Mouse (Mus musculus): ENCODE measurements around the gene Ggt5. TPM values are rescaled to one million over a fixed set of nuclear protein-coding genes. Genes with fewer than 3 reads are reported as not detected.
"Not testable (repeated sequence)": the region's sequence is repeated elsewhere in the genome, so short reads cannot be mapped to it uniquely, and the experiment has no call there.

Gene Ggt5
- total and polyA plus RNA-seq, 3 experiments = 3.8 to 41.9 (median 7.9) TPM

GRCm38 (mm10) chr10:75565436-75565835 lies 23.7 kb upstream of the Ggt5 start:
- intact Hi-C loops (cut with DNase I) = no loop called here
- Histone ChIP-seq H3K27ac (no peak overlapping the region), H3K36me3 (ENCODE audit: control insufficient read depth, insufficient read depth, low read length) (no peaks in the 10 kb centered on the region), H3K79me2 (replicated peaks; ENCODE audit: control insufficient read depth, insufficient read depth, low read length) (no peaks in the 10 kb centered on the region; the same call in 1 of the 2 replicates), H3K9ac (ENCODE audit: low read depth, low read length) (no peak overlapping the region), H3K27me3 (ENCODE audit: control insufficient read depth, insufficient read depth, low read length) (no peaks in the 10 kb centered on the region), H3K4me3 (no peak overlapping the region), H3K4me1 (ENCODE audit: control insufficient read depth, insufficient read depth, low read length) (peaks cover under 1% of the 10 kb centered on the region; the same call in 1 of the 2 replicates)
- WGBS = 49% methylated on average over 6 of the region's 6 CpGs
- TF ChIP-seq POLR2A (IDR thresholded peaks at IDR 0.05; ENCODE audit: insufficient read depth, low read depth, low read length) = no peak
- TF ChIP-seq EP300 (IDR thresholded peaks at IDR 0.05; ENCODE audit: insufficient read depth, low read depth, low read length) = no peak
- no peak for TF ChIP-seq CTCF (IDR thresholded peaks at IDR 0.05)
- DNase-seq = peak in 1 of 2 experiments; percentile 35

GRCm38 (mm10) chr10:75565906-75566305 lies 23.2 kb upstream of the Ggt5 start:
- no peak overlapping the region for H3K4me3 ChIP-seq
- no peaks in the 10 kb centered on the region for H3K36me3 ChIP-seq (ENCODE audit: control insufficient read depth, insufficient read depth, low read length)
- intact Hi-C loops (cut with DNase I) = no loop called here
- WGBS = 79% methylated on average over 7 of the region's 7 CpGs
- no peaks in the 10 kb centered on the region; the same call in 1 of the 2 replicates for H3K79me2 ChIP-seq (replicated peaks; ENCODE audit: control insufficient read depth, insufficient read depth, low read length)
- TF ChIP-seq EP300 (IDR thresholded peaks at IDR 0.05; ENCODE audit: insufficient read depth, low read depth, low read length) (no peak), POLR2A (IDR thresholded peaks at IDR 0.05; ENCODE audit: insufficient read depth, low read depth, low read length) (no peak), CTCF (IDR thresholded peaks at IDR 0.05) (no peak)
- DNase-seq = no peak
- no peak overlapping the region for H3K27ac ChIP-seq
- H3K9ac ChIP-seq (ENCODE audit: low read depth, low read length) = no peak overlapping the region
- H3K4me1 ChIP-seq (ENCODE audit: control insufficient read depth, insufficient read depth, low read length) = no peaks in the 10 kb centered on the region
- H3K27me3 ChIP-seq (ENCODE audit: control insufficient read depth, insufficient read depth, low read length) = no peaks in the 10 kb centered on the region

GRCm38 (mm10) chr10:75566321-75566720 lies 22.8 kb upstream of the Ggt5 start:
- Histone ChIP-seq H3K79me2 (replicated peaks; ENCODE audit: control insufficient read depth, insufficient read depth, low read length) (no peaks in the 10 kb centered on the region; the same call in 1 of the 2 replicates), H3K27me3 (ENCODE audit: control insufficient read depth, insufficient read depth, low read length) (no peaks in the 10 kb centered on the region), H3K36me3 (ENCODE audit: control insufficient read depth, insufficient read depth, low read length) (no peaks in the 10 kb centered on the region), H3K4me3 (no peak overlapping the region), H3K9ac (ENCODE audit: low read depth, low read length) (no peak overlapping the region), H3K27ac (no peak overlapping the region), H3K4me1 (ENCODE audit: control insufficient read depth, insufficient read depth, low read length) (no peaks in the 10 kb centered on the region)
- no peak for DNase-seq
- intact Hi-C loops (cut with DNase I) = no loop called here
- TF ChIP-seq EP300 (IDR thresholded peaks at IDR 0.05; ENCODE audit: insufficient read depth, low read depth, low read length) (no peak), CTCF (IDR thresholded peaks at IDR 0.05) (no peak), POLR2A (IDR thresholded peaks at IDR 0.05; ENCODE audit: insufficient read depth, low read depth, low read length) (no peak)
- WGBS = 86% methylated on average over 5 of the region's 5 CpGs

- intact Hi-C loops (cut with DNase I); H3K27ac ChIP-seq; DNase-seq; H3K27me3 ChIP-seq (ENCODE audit: control insufficient read depth, insufficient read depth, low read length); H3K4me3 ChIP-seq; H3K9ac ChIP-seq (ENCODE audit: low read depth, low read length); H3K4me1 ChIP-seq (ENCODE audit: control insufficient read depth, insufficient read depth, low read length); H3K79me2 ChIP-seq (replicated peaks; ENCODE audit: control insufficient read depth, insufficient read depth, low read length); H3K36me3 ChIP-seq (ENCODE audit: control insufficient read depth, insufficient read depth, low read length): not testable (repeated sequence)
- 90% methylated on average over 2 of the region's 2 CpGs for WGBS
Measured at GRCm38 (mm10) chr10:75566765-75567164, 22.4 kb upstream of the Ggt5 start.

- no peak overlapping the region for H3K9ac ChIP-seq (ENCODE audit: low read depth, low read length)
- TF ChIP-seq POLR2A (IDR thresholded peaks at IDR 0.05; ENCODE audit: insufficient read depth, low read depth, low read length) (no peak), CTCF (IDR thresholded peaks at IDR 0.05) (no peak), EP300 (IDR thresholded peaks at IDR 0.05; ENCODE audit: insufficient read depth, low read depth, low read length) (no peak)
- no peak overlapping the region for H3K4me3 ChIP-seq
- no peaks in the 10 kb centered on the region for H3K4me1 ChIP-seq (ENCODE audit: control insufficient read depth, insufficient read depth, low read length)
- intact Hi-C loops (cut with DNase I) = no loop called here
- no peak for DNase-seq
- no peaks in the 10 kb centered on the region for H3K36me3 ChIP-seq (ENCODE audit: control insufficient read depth, insufficient read depth, low read length)
- WGBS = 33% methylated on average over 5 of the region's 5 CpGs
- no peak overlapping the region for H3K27ac ChIP-seq
- no peaks in the 10 kb centered on the region; the same call in 1 of the 2 replicates for H3K79me2 ChIP-seq (replicated peaks; ENCODE audit: control insufficient read depth, insufficient read depth, low read length)
- no peaks in the 10 kb centered on the region for H3K27me3 ChIP-seq (ENCODE audit: control insufficient read depth, insufficient read depth, low read length)
Measured at GRCm38 (mm10) chr10:75568029-75568428, 21.1 kb upstream of the Ggt5 start.

- no peak for DNase-seq
- WGBS = 19% methylated on average over 11 of the region's 11 CpGs
- Histone ChIP-seq H3K4me1 (ENCODE audit: control insufficient read depth, insufficient read depth, low read length) (no peaks in the 10 kb centered on the region), H3K9ac (ENCODE audit: low read depth, low read length) (no peak overlapping the region), H3K4me3 (no peak overlapping the region), H3K27ac (no peak overlapping the region), H3K79me2 (replicated peaks; ENCODE audit: control insufficient read depth, insufficient read depth, low read length) (no peaks in the 10 kb centered on the region; the same call in 1 of the 2 replicates), H3K36me3 (ENCODE audit: control insufficient read depth, insufficient read depth, low read length) (no peaks in the 10 kb centered on the region), H3K27me3 (ENCODE audit: control insufficient read depth, insufficient read depth, low read length) (no peaks in the 10 kb centered on the region)
- TF ChIP-seq CTCF (IDR thresholded peaks at IDR 0.05) (no peak), POLR2A (IDR thresholded peaks at IDR 0.05; ENCODE audit: insufficient read depth, low read depth, low read length) (no peak), EP300 (IDR thresholded peaks at IDR 0.05; ENCODE audit: insufficient read depth, low read depth, low read length) (no peak)
- intact Hi-C loops (cut with DNase I) = no loop called here
Measured at GRCm38 (mm10) chr10:75568441-75568840, 20.7 kb upstream of the Ggt5 start.
